Mouse (Mus musculus): ENCODE measurements around the gene Snrnp70. TPM values are rescaled to one million over a fixed set of nuclear protein-coding genes. Genes with fewer than 3 reads are reported as not detected.

The Snrnp70 gene
- polyA plus RNA-seq, 1 experiment: 216 TPM

GRCm38 (mm10) chr7:45337469-45337868 is 58.1 kb downstream of the Snrnp70 start:
- no peak for DNase-seq (ENCODE audit: low read depth)

- no peak for DNase-seq (ENCODE audit: low read depth)
Measured at GRCm38 (mm10) chr7:45336319-45336718, 59.2 kb downstream of the Snrnp70 start.

- no peak for DNase-seq (ENCODE audit: low read depth)
Measured at GRCm38 (mm10) chr7:45335056-45335455, 60.5 kb downstream of the Snrnp70 start, which contains the start of gene Hrc. TSS of gene Hrc (plus strand) at chr7:45335290.

- no peak for DNase-seq (ENCODE audit: low read depth)
Measured at GRCm38 (mm10) chr7:45334605-45335004, 60.9 kb downstream of the Snrnp70 start.

GRCm38 (mm10) chr7:45333431-45333982 is 62.0 kb downstream of the Snrnp70 start, which contains the start of gene Trpm4:
TSS of gene Trpm4 (minus strand) at chr7:45333780.
- no peak for DNase-seq (ENCODE audit: low read depth)

GRCm38 (mm10) chr7:45332685-45333425 is 62.7 kb downstream of the Snrnp70 start:
- no peak for DNase-seq (ENCODE audit: low read depth)

- DNase-seq (ENCODE audit: low read depth): no peak
Measured at GRCm38 (mm10) chr7:45331502-45331901, 64.0 kb downstream of the Snrnp70 start.

GRCm38 (mm10) chr7:45328841-45329475 is 66.6 kb downstream of the Snrnp70 start:
- no peak for DNase-seq (ENCODE audit: low read depth)

Other genes starting within 250 kb of the Snrnp70 start
- 52.4 and 58.1 TPM in 2 replicates for gene Pih1d1, start 241.4 kb downstream of the Snrnp70 start, polyA plus RNA-seq (2012; rRNA removed)
- gene Aldh16a1, start 241.2 kb downstream of the Snrnp70 start, polyA plus RNA-seq (2012; rRNA removed): 33.3 and 38.5 TPM in 2 replicates
- 0.86 and 0.95 TPM in 2 replicates for gene Slc17a7, start 231.8 kb downstream of the Snrnp70 start, polyA plus RNA-seq (2012; rRNA removed)
- not detected in 2 replicates for gene Gfy, start 216.2 kb downstream of the Snrnp70 start, polyA plus RNA-seq (2012; rRNA removed)
- not detected in 2 replicates for gene Pth2, start 214.7 kb downstream of the Snrnp70 start, polyA plus RNA-seq (2012; rRNA removed)
- gene Ccdc155, start 190.8 kb downstream of the Snrnp70 start, polyA plus RNA-seq (2012; rRNA removed): 0.39 and 0.41 TPM in 2 replicates
- gene Dkkl1, start 183.6 kb downstream of the Snrnp70 start, polyA plus RNA-seq (2012; rRNA removed): 11.5 and 18.9 TPM in 2 replicates
- gene Tead2, start 180.0 kb downstream of the Snrnp70 start, polyA plus RNA-seq (2012; rRNA removed): 32.6 and 50.1 TPM in 2 replicates
- 19.8 and 24.3 TPM in 2 replicates for gene Cd37, start 156.6 kb downstream of the Snrnp70 start, polyA plus RNA-seq (2012; rRNA removed)
- gene Slc6a16, start 154.7 kb downstream of the Snrnp70 start, polyA plus RNA-seq (2012; rRNA removed): 0.32 and 0.46 TPM in 2 replicates
- gene Slc6a21, start 118.2 kb downstream of the Snrnp70 start, polyA plus RNA-seq (2012; rRNA removed): 1.1 and 2.3 TPM in 2 replicates
- 41.6 and 48.8 TPM in 2 replicates for gene Trpm4, start 62.0 kb downstream of the Snrnp70 start, polyA plus RNA-seq (2012; rRNA removed)
- gene Hrc, start 60.5 kb downstream of the Snrnp70 start, polyA plus RNA-seq (2012; rRNA removed): 0.42 and 0.48 TPM in 2 replicates
- 3.0 and 3.1 TPM in 2 replicates for gene Ppfia3, start 28.7 kb downstream of the Snrnp70 start, polyA plus RNA-seq (2012; rRNA removed)
- gene Lin7b, start 25.2 kb downstream of the Snrnp70 start, polyA plus RNA-seq (2012; rRNA removed): 5.7 and 7.2 TPM in 2 replicates
- 0.27 and 0.28 TPM in 2 replicates for gene Kcna7, start 9.9 kb upstream of the Snrnp70 start, polyA plus RNA-seq (2012; rRNA removed)
- 1.8 and 2.6 TPM in 2 replicates for gene Ntf5, start 18.0 kb upstream of the Snrnp70 start, polyA plus RNA-seq (2012; rRNA removed)
- gene Lhb, start 25.1 kb upstream of the Snrnp70 start, polyA plus RNA-seq (2012; rRNA removed): 0.80 and 2.1 TPM in 2 replicates
- gene Gys1, start 39.1 kb upstream of the Snrnp70 start, polyA plus RNA-seq (2012; rRNA removed): 75.3 and 76.4 TPM in 2 replicates
- gene Ruvbl2, start 42.4 kb upstream of the Snrnp70 start, polyA plus RNA-seq (2012; rRNA removed): 46.0 and 47.8 TPM in 2 replicates
- 2,754 and 3,247 TPM in 2 replicates for gene Ftl1, start 64.1 kb upstream of the Snrnp70 start, polyA plus RNA-seq (2012; rRNA removed)
- 92.8 and 104 TPM in 2 replicates for gene Bax, start 71.2 kb upstream of the Snrnp70 start, polyA plus RNA-seq (2012; rRNA removed)
- 2.5 and 2.6 TPM in 2 replicates for gene Tulp2, start 86.1 kb upstream of the Snrnp70 start, polyA plus RNA-seq (2012; rRNA removed)
- 1.2 and 6.9 TPM in 2 replicates for gene Gm45808, start 91.1 kb upstream of the Snrnp70 start, polyA plus RNA-seq (2012; rRNA removed)
- gene Dhdh, start 93.1 kb upstream of the Snrnp70 start, polyA plus RNA-seq (2012; rRNA removed): 15.6 and 16.4 TPM in 2 replicates
- 540 and 702 TPM in 2 replicates for gene Nucb1, start 114.7 kb upstream of the Snrnp70 start, polyA plus RNA-seq (2012; rRNA removed)
- gene Ppp1r15a, start 130.5 kb upstream of the Snrnp70 start, polyA plus RNA-seq (2012; rRNA removed): 19.6 and 24.0 TPM in 2 replicates
- 13.5 and 13.9 TPM in 2 replicates for gene Plekha4, start 130.6 kb upstream of the Snrnp70 start, polyA plus RNA-seq (2012; rRNA removed)
- gene Hsd17b14, start 159.2 kb upstream of the Snrnp70 start, polyA plus RNA-seq (2012; rRNA removed): 2.6 and 6.3 TPM in 2 replicates
- 111 and 127 TPM in 2 replicates for gene Bcat2, start 174.4 kb upstream of the Snrnp70 start, polyA plus RNA-seq (2012; rRNA removed)
- 2.0 TPM in 2 replicates for gene Fgf21, start 219.7 kb upstream of the Snrnp70 start, polyA plus RNA-seq (2012; rRNA removed)
- 24.1 and 36.6 TPM in 2 replicates for gene Fut1, start 221.5 kb upstream of the Snrnp70 start, polyA plus RNA-seq (2012; rRNA removed)
- gene Izumo1, start 226.1 kb upstream of the Snrnp70 start, polyA plus RNA-seq (2012; rRNA removed): 0.58 and 0.75 TPM in 2 replicates
- gene Rasip1, start 231.7 kb upstream of the Snrnp70 start, polyA plus RNA-seq (2012; rRNA removed): 24.9 and 25.9 TPM in 2 replicates
- 6.1 and 7.7 TPM in 2 replicates for gene Mamstr, start 244.2 kb upstream of the Snrnp70 start, polyA plus RNA-seq (2012; rRNA removed)